Mouse (Mus musculus): ENCODE results near the gene Klc1.

GRCm38 (mm10) chr12:111820708-111821107 lies 62.1 kb downstream of the Klc1 start:
- TF ChIP-seq CTCF (IDR thresholded peaks at IDR 0.05; ENCODE audit: low read depth, low read length) = no peak
- no peak for TF ChIP-seq POLR2A (IDR thresholded peaks at IDR 0.05; ENCODE audit: extremely low read depth, insufficient read depth, low read length)

Data from liver, adult 2 months (tissue).